Mouse (Mus musculus) induced T-regulatory cell, adult 2 months (primary cell): ENCODE measurements around the gene Bcl11a.
A peak's percentile ranks its signal among the peaks of the same experiment; 100 is the strongest.

ENCODE experiments used
- DNase-seq: peaks from one replicate; pipeline ENCODE4 v3.0.0-alpha.2; 2012; ENCODE audit warnings: low read depth

Bcl11a gene

GRCm38 (mm10) chr11:24077795-24078705 lies at the start of gene Bcl11a:
Gene Bcl11a (plus strand): TSS chr11:24078056.
- no peak for DNase-seq

GRCm38 (mm10) chr11:24044025-24044424 lies 33.8 kb upstream of the Bcl11a start:
- DNase-seq, result no peak

GRCm38 (mm10) chr11:24049226-24050031 lies 28.4 kb upstream of the Bcl11a start:
- DNase-seq, result peak; percentile 67

- no peak for DNase-seq
Observed at GRCm38 (mm10) chr11:24050032-24050757, 27.7 kb upstream of the Bcl11a start.

GRCm38 (mm10) chr11:24052882-24053281 lies 25.0 kb upstream of the Bcl11a start:
- DNase-seq, result no peak

GRCm38 (mm10) chr11:24059137-24059536 lies 18.7 kb upstream of the Bcl11a start:
- DNase-seq, result no peak

- no peak for DNase-seq
Observed at GRCm38 (mm10) chr11:24060428-24060827, 17.4 kb upstream of the Bcl11a start.

GRCm38 (mm10) chr11:24061819-24062218 lies 16.0 kb upstream of the Bcl11a start:
- no peak for DNase-seq

- no peak for DNase-seq
Observed at GRCm38 (mm10) chr11:24062495-24063096, 15.3 kb upstream of the Bcl11a start.

- no peak for DNase-seq
Observed at GRCm38 (mm10) chr11:24064221-24064620, 13.6 kb upstream of the Bcl11a start.

GRCm38 (mm10) chr11:24065313-24065712 lies 12.5 kb upstream of the Bcl11a start:
- no peak for DNase-seq

- no peak for DNase-seq
Observed at GRCm38 (mm10) chr11:24074021-24074591, 3.8 kb upstream of the Bcl11a start.

- peak; percentile 19 for DNase-seq
Observed at GRCm38 (mm10) chr11:24074634-24075104, 3.2 kb upstream of the Bcl11a start, which contains the start of gene A830031A19Rik. Gene A830031A19Rik (minus strand): TSS chr11:24075054.

GRCm38 (mm10) chr11:24075486-24076126 lies 2.2 kb upstream of the Bcl11a start:
- DNase-seq, result peak; percentile 15

- peak; percentile 60 for DNase-seq
Observed at GRCm38 (mm10) chr11:24076127-24076650, 1.7 kb upstream of the Bcl11a start.

- peak; percentile 36 for DNase-seq
Observed at GRCm38 (mm10) chr11:24076821-24077730, 780 bp upstream of the Bcl11a start.

GRCm38 (mm10) chr11:24078706-24079316 lies 955 bp downstream of the Bcl11a start:
- no peak for DNase-seq
